Mouse (Mus musculus) forebrain, embryonic 11.5 days (tissue): ENCODE data around the gene Nsmf. TPM values are rescaled to one million over a fixed set of nuclear protein-coding genes. Genes with fewer than 3 reads are reported as not detected.

Experiments used
- ATAC-seq: fragments of 200-750 bp; cut with Nextera tagmentation; replicated peaks from 2 replicates; pipeline ENCODE4 v1.8.0; 2017; ENCODE audit warnings: moderate TSS enrichment; ENCODE audit not compliant: low FRiP score
- DNase-seq: peaks from one replicate; pipeline ENCODE4 v3.0.0-alpha.2; 2017; ENCODE audit warnings: low spot score
- H3K27ac ChIP-seq: fragments of 300-500 bp; sonication (generic); 2 replicates; pipeline ENCODE4 v1.5.1; 2014; ENCODE audit warnings: low read depth, low read length
- H3K27me3 ChIP-seq: fragments of 300-500 bp; sonication (generic); 2 replicates; pipeline ENCODE4 v1.6.1; 2014; ENCODE audit warnings: mild to moderate bottlenecking, low read length, mixed read lengths; ENCODE audit not compliant: control insufficient read depth, insufficient read depth
- H3K36me3 ChIP-seq: fragments of 300-500 bp; sonication (generic); 2 replicates; pipeline ENCODE4 v1.6.1; 2014; ENCODE audit warnings: mild to moderate bottlenecking, low read length, moderate library complexity, mixed read lengths; ENCODE audit not compliant: control insufficient read depth, insufficient read depth
- H3K4me1 ChIP-seq: fragments of 300-500 bp; sonication (generic); replicated peaks from 2 replicates; pipeline ENCODE4 v1.6.1; 2014; ENCODE audit warnings: low read length, mixed read lengths; ENCODE audit not compliant: control insufficient read depth, insufficient read depth
- H3K4me2 ChIP-seq: fragments of 300-500 bp; sonication (generic); 2 replicates; pipeline ENCODE4 v1.6.1; 2014; ENCODE audit warnings: low read depth, mild to moderate bottlenecking, low read length, moderate library complexity, mixed read lengths; ENCODE audit not compliant: severe bottlenecking
- H3K4me3 ChIP-seq: fragments of 300-500 bp; sonication (generic); 2 replicates; pipeline ENCODE4 v1.5.1; 2014; ENCODE audit warnings: low read depth, low read length
- H3K9ac ChIP-seq: fragments of 300-500 bp; sonication (generic); 2 replicates; pipeline ENCODE4 v1.6.1; 2014; ENCODE audit warnings: low read length
- H3K9me3 ChIP-seq: fragments of 300-500 bp; sonication (generic); 2 replicates; pipeline ENCODE4 v1.6.1; 2016; ENCODE audit warnings: low read length, mixed read lengths; ENCODE audit not compliant: control insufficient read depth
- WGBS: fragments of 180-500 bp; shearing (Covaris S2); extraction: QIAGEN DNeasy Blood & Tissue Kit; methylation state at CpG from one replicate; pipeline ENCODE4 v1.1.7; 2014; 5-methylcytosine and 5-hydroxymethylcytosine counted together
- polyA plus RNA-seq: library from polyadenylated mRNA; unstranded; fragments of >200 nt; fragmentation: Nextera tagmentation; extraction: Ambion mirVana; gene quantifications from 2 replicates; pipeline ENCODE4 v1.2.1, GENCODE M21; 2014

Nsmf gene
- polyA plus RNA-seq = 68.0 and 81.2 TPM in 2 replicates

- DNase-seq = peak; percentile 90
Measured at GRCm38 (mm10) chr2:25054221-25055067, at the start of gene Nsmf. Nsmf (plus strand) TSS chr2:25054355.

GRCm38 (mm10) chr2:25006767-25007166, 47.4 kb upstream of the Nsmf start:
- Histone ChIP-seq H3K4me3 (no peak overlapping the region), H3K27me3 (no peaks in the 10 kb centered on the region), H3K27ac (no peak overlapping the region), H3K36me3 (no peaks in the 10 kb centered on the region), H3K4me2 (no peak overlapping the region), H3K9ac (no peak overlapping the region), H3K4me1 (no peaks in the 10 kb centered on the region), H3K9me3 (no peaks in the 10 kb centered on the region)
- ATAC-seq (no peak), DNase-seq (no peak)
- 83% methylated on average over 1 of the region's 1 CpGs for WGBS

More at GRCm38 (mm10) chr2:25054221-25055067, at the start of gene Nsmf:
- peak; percentile 94 for ATAC-seq
- H3K9ac ChIP-seq = peak within 1 kb of the TSS; percentile 80
- 6% methylated on average over 47 of the region's 47 CpGs for WGBS
- H3K9me3 ChIP-seq = no peaks in the 10 kb centered on the region
- H3K36me3 ChIP-seq = no peaks in the 10 kb centered on the region
- no peaks in the 10 kb centered on the region for H3K27me3 ChIP-seq
- H3K4me3 ChIP-seq = peak within 1 kb of the TSS; percentile 79
- peak within 1 kb of the TSS; percentile 85 for H3K4me2 ChIP-seq
- no peak within 1 kb of the TSS for H3K27ac ChIP-seq
- peaks cover 7% of the 10 kb centered on the region for H3K4me1 ChIP-seq

GRCm38 (mm10) chr2:25008250-25008649, 45.9 kb upstream of the Nsmf start:
- Histone ChIP-seq H3K4me1 (no peaks in the 10 kb centered on the region), H3K4me2 (no peak overlapping the region), H3K27me3 (no peaks in the 10 kb centered on the region), H3K27ac (no peak overlapping the region), H3K36me3 (no peaks in the 10 kb centered on the region), H3K9ac (no peak overlapping the region), H3K4me3 (no peak overlapping the region), H3K9me3 (no peaks in the 10 kb centered on the region)
- DNase-seq = no peak
- no peak for ATAC-seq

GRCm38 (mm10) chr2:25022678-25023077, 31.5 kb upstream of the Nsmf start:
- H3K9ac ChIP-seq = no peak overlapping the region
- no peak overlapping the region for H3K4me3 ChIP-seq
- no peaks in the 10 kb centered on the region for H3K36me3 ChIP-seq
- no peak overlapping the region for H3K4me2 ChIP-seq
- H3K27ac ChIP-seq = no peak overlapping the region
- WGBS = 97% methylated on average over 1 of the region's 1 CpGs
- H3K27me3 ChIP-seq = no peaks in the 10 kb centered on the region
- DNase-seq (no peak), ATAC-seq (no peak)
- no peaks in the 10 kb centered on the region for H3K4me1 ChIP-seq
- H3K9me3 ChIP-seq = no peaks in the 10 kb centered on the region

GRCm38 (mm10) chr2:25025109-25025508, 29.0 kb upstream of the Nsmf start:
- no peak overlapping the region for H3K9ac ChIP-seq
- H3K36me3 ChIP-seq = no peaks in the 10 kb centered on the region
- 91% methylated on average over 1 of the region's 1 CpGs for WGBS
- no peak overlapping the region for H3K4me3 ChIP-seq
- H3K9me3 ChIP-seq = no peaks in the 10 kb centered on the region
- no peaks in the 10 kb centered on the region for H3K4me1 ChIP-seq
- H3K27ac ChIP-seq = no peak overlapping the region
- DNase-seq (no peak), ATAC-seq (no peak)
- no peaks in the 10 kb centered on the region for H3K27me3 ChIP-seq
- H3K4me2 ChIP-seq = no peak overlapping the region

- Histone ChIP-seq H3K27me3 (no peaks in the 10 kb centered on the region), H3K36me3 (no peaks in the 10 kb centered on the region), H3K9me3 (no peaks in the 10 kb centered on the region), H3K4me2 (no peak overlapping the region), H3K4me1 (no peaks in the 10 kb centered on the region), H3K27ac (no peak overlapping the region), H3K4me3 (no peak overlapping the region), H3K9ac (no peak overlapping the region)
- 97% methylated on average over 4 of the region's 4 CpGs for WGBS
- DNase-seq (no peak), ATAC-seq (no peak)
Measured at GRCm38 (mm10) chr2:25034994-25035393, 19.2 kb upstream of the Nsmf start.

- Histone ChIP-seq H3K27ac (no peak overlapping the region), H3K9ac (no peak overlapping the region), H3K27me3 (no peaks in the 10 kb centered on the region), H3K4me1 (no peaks in the 10 kb centered on the region), H3K4me2 (no peak overlapping the region), H3K9me3 (no peaks in the 10 kb centered on the region), H3K36me3 (no peaks in the 10 kb centered on the region), H3K4me3 (no peak overlapping the region)
- WGBS = 87% methylated on average over 5 of the region's 5 CpGs
- ATAC-seq (no peak), DNase-seq (no peak)
Measured at GRCm38 (mm10) chr2:25040089-25040488, 14.1 kb upstream of the Nsmf start.

- WGBS = 92% methylated on average over 7 of the region's 7 CpGs
- no peak for DNase-seq
Measured at GRCm38 (mm10) chr2:25050921-25051320, 3.2 kb upstream of the Nsmf start.

GRCm38 (mm10) chr2:25051450-25051849, 2.7 kb upstream of the Nsmf start:
- H3K4me1 ChIP-seq = peaks cover 7% of the 10 kb centered on the region
- H3K27ac ChIP-seq = no peak overlapping the region
- no peaks in the 10 kb centered on the region for H3K27me3 ChIP-seq
- H3K4me2 ChIP-seq = no peak overlapping the region
- no peaks in the 10 kb centered on the region for H3K9me3 ChIP-seq
- ATAC-seq = no peak
- no peaks in the 10 kb centered on the region for H3K36me3 ChIP-seq
- WGBS = 87% methylated on average over 8 of the region's 8 CpGs
- DNase-seq = no peak
- no peak overlapping the region for H3K9ac ChIP-seq
- no peak overlapping the region for H3K4me3 ChIP-seq

More at GRCm38 (mm10) chr2:25050921-25051320, 3.2 kb upstream of the Nsmf start:
- Histone ChIP-seq H3K27me3 (no peaks in the 10 kb centered on the region), H3K36me3 (no peaks in the 10 kb centered on the region), H3K4me2 (no peak overlapping the region), H3K9me3 (no peaks in the 10 kb centered on the region), H3K27ac (no peak overlapping the region), H3K4me1 (peaks cover 7% of the 10 kb centered on the region), H3K4me3 (no peak overlapping the region), H3K9ac (no peak overlapping the region)
- no peak for ATAC-seq
